Mouse (Mus musculus) gastrocnemius, adult 2 months (tissue): ENCODE measurements around the gene Dach2. TPM values are rescaled to one million over a fixed set of nuclear protein-coding genes. Genes with fewer than 3 reads are reported as not detected.

Experiments used
- DNase-seq: peaks from one replicate; pipeline ENCODE4 v3.0.0; 2022
- H3K27ac ChIP-seq: fragments of 200-600 bp; 2 replicates; pipeline ENCODE4 v1.8.1; 2022; ENCODE audit warnings: mild to moderate bottlenecking
- H3K4me3 ChIP-seq: fragments of 200-600 bp; 2 replicates; pipeline ENCODE4 v1.8.1; 2022; ENCODE audit warnings: mild to moderate bottlenecking, moderate library complexity
- CTCF ChIP-seq: fragments of 200-600 bp; IDR thresholded peaks from 2 replicates; pipeline ENCODE4 v1.8.1; 2022; ENCODE audit warnings: antibody characterized with exemption, mild to moderate bottlenecking, moderate library complexity
- intact Hi-C: fragments of 180-260 bp; cut with DNase I; formaldehyde crosslinking; loops from one replicate; pipeline ENCODE4 v1.15.1; 2025
- total RNA-seq, 2 experiments: library from RNA; stranded (reverse); gene quantifications; 2 replicates each; pipeline ENCODE4 v1.2.3; 2021

The Dach2 gene
- total RNA-seq, 2 experiments from 2014 or later, result 1.2 to 5.0 TPM

DNA sequence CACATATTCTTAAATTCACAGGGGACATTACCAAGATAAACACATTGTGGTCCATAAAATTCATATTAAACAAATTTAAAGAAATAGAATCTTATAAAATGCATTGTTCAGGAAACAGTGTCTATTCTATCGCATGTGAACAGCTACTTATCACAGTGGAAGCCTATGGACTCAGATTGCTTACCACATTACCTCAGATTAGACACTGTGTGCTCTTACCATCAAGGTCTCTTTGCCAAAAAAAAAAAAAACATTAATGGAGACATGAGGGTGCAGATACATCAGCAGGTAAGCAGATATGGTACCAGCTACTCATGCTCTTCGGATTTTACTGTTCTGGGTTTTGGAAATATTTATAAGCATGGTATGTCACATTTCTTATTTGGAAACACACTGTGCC lies 415.1 kb downstream of the Dach2 start:
- H3K27ac ChIP-seq, result no peak overlapping the region
- intact Hi-C loops, result no loop called here
- no peak for TF ChIP-seq CTCF
- no peak for DNase-seq
- H3K4me3 ChIP-seq, result no peak overlapping the region

GRCm38 (mm10) chrX:113724124-113724523 lies 426.8 kb downstream of the Dach2 start:
- intact Hi-C loops, result no loop called here
- DNase-seq, result no peak
- no peak for TF ChIP-seq CTCF
- H3K4me3 ChIP-seq, result no peak overlapping the region
- no peak overlapping the region for H3K27ac ChIP-seq

- intact Hi-C loops, result no loop called here
- H3K4me3 ChIP-seq, result no peak overlapping the region
- no peak for DNase-seq
- no peak for TF ChIP-seq CTCF
- no peak overlapping the region for H3K27ac ChIP-seq
These were observed 449.8 kb downstream of the Dach2 start for GRCm38 (mm10) chrX:113747122-113747521.

GRCm38 (mm10) chrX:113792264-113792663 lies 495.0 kb downstream of the Dach2 start:
- intact Hi-C loops, result no loop called here
- DNase-seq, result no peak
- TF ChIP-seq CTCF, result peak; percentile 22; the same call in 1 of the 2 replicates
- Histone ChIP-seq H3K27ac (no peak overlapping the region), H3K4me3 (no peak overlapping the region)

DNA sequence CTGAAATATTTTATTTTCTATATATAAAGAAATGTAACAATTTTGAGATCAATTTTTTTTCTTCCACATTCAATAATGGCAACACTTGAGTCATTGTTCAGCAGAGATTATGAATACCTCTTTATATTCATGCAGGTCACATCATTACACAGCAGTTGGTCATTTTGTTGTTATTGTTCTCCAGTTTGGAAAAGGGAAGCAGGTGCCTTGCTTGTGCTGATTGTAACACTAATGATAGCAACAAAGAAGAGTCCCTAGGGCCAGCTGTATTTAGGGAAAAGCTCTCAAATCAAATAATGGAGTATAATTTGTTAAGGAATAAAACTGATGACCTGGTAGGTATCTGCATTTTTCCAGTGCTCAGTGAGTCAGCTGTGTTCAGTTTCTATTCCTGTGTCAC lies 513.1 kb downstream of the Dach2 start:
- no peak for DNase-seq
- no peak overlapping the region for H3K27ac ChIP-seq
- intact Hi-C loops, result no loop called here
- no peak overlapping the region for H3K4me3 ChIP-seq
- TF ChIP-seq CTCF, result no peak

DNA sequence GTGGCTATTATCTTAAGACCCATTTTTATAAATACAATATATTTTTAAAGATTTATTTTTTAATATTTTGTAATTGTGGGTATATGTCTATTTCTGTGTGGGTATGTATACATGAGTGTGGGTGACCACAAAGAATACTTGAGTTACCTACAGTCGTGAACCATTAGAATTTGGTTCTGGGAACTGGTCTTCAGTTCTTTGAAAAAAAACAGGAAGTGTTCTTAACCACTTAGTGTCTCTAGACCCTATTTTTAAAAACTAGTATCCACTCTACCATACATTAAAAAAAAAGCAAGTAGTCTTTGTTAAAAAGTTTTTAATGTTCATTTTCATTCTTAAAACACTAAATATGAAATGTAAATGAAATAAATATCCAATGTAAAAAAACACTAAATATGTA lies 529.5 kb downstream of the Dach2 start:
- H3K27ac ChIP-seq, result no peak overlapping the region
- DNase-seq, result no peak
- H3K4me3 ChIP-seq, result no peak overlapping the region
- no peak for TF ChIP-seq CTCF
- intact Hi-C loops, result no loop called here

DNA sequence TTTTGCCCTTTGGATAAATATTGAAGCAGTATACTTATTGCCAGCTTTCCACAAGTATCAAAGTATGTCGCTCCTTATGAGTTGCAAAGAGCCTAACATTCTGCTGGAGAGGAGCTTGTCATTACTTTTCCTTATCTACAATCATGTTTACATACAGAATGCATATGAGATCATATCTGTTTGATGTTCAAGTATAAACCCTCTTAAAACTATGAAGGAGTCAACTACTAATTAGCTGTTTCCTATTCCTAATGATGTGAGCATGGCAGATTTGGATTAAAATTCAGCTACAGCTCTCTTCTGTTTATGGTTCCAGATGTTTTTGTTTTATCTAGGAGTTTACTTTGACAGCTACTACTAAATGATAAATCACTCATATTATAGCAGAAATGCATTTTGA lies 535.8 kb downstream of the Dach2 start:
- intact Hi-C loops, result no loop called here
- TF ChIP-seq CTCF, result no peak

GRCm38 (mm10) chrX:113867835-113868495 lies 570.7 kb downstream of the Dach2 start:
- no peak for TF ChIP-seq CTCF
- intact Hi-C loops, result no loop called here
- H3K27ac ChIP-seq, result no peak overlapping the region; the same call in 1 of the 2 replicates
- no peak for DNase-seq
- H3K4me3 ChIP-seq, result no peak overlapping the region

More for the DNA sequence above, 535.8 kb downstream of the Dach2 start:
- Histone ChIP-seq H3K4me3 (no peak overlapping the region), H3K27ac (no peak overlapping the region)
- DNase-seq, result no peak

Other genes with a start within 250 kb of the Dach2 start
- 10 to 100 TPM; 14.9 to 17.4 TPM for gene Chm, start 112.0 kb upstream of the Dach2 start, total RNA-seq